Mouse (Mus musculus): ENCODE data around the gene Zfp553. TPM values are rescaled to one million over a fixed set of nuclear protein-coding genes. Genes with fewer than 3 reads are reported as not detected.
A peak's percentile ranks its signal among the peaks of the same experiment; 100 is the strongest.

Gene Zfp553
- polyA plus RNA-seq, 1 experiment from 2014 or later: 48.7 TPM

DNA sequence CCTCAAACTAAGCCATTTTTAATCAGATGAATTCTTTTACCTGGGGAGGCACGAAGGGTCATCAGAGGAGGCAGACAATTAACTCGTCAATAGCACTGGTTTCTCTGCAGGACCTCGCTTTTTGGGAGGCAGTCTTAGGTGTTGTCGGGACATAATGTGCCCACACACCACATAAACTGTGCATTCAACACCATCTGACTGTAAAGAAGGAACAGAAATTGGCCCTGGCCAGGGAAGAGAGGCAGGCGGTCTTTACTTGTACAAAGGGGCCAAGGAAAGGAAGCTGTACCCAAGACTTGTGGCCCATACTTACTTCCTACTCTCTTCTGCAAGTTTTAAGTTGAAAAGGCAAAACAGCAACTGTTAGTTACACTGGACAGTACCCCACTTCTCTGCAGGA is 23.7 kb downstream of the Zfp553 start:
- no peak overlapping the region for H3K4me3 ChIP-seq (ENCODE audit: low read depth, low read length)
- H3K36me3 ChIP-seq (ENCODE audit: control insufficient read depth, insufficient read depth, low read length): no peaks in the 10 kb centered on the region
- no peak overlapping the region for H3K4me2 ChIP-seq (ENCODE audit: low read length)
- no peak overlapping the region for H3K9ac ChIP-seq (ENCODE audit: low read depth, low read length)
- ATAC-seq: no peak
- H3K9me3 ChIP-seq (replicated peaks; ENCODE audit: control insufficient read depth, low read length, poor library complexity, severe bottlenecking): no peaks in the 10 kb centered on the region
- no peak overlapping the region for H3K27ac ChIP-seq (ENCODE audit: low read length)
- no peaks in the 10 kb centered on the region for H3K27me3 ChIP-seq (ENCODE audit: control insufficient read depth, insufficient read depth, low read depth, low read length)
- peaks cover 24% of the 10 kb centered on the region for H3K4me1 ChIP-seq (ENCODE audit: control insufficient read depth, insufficient read depth, low read length)
- WGBS: 90% methylated on average over 5 of the region's 5 CpGs

DNA sequence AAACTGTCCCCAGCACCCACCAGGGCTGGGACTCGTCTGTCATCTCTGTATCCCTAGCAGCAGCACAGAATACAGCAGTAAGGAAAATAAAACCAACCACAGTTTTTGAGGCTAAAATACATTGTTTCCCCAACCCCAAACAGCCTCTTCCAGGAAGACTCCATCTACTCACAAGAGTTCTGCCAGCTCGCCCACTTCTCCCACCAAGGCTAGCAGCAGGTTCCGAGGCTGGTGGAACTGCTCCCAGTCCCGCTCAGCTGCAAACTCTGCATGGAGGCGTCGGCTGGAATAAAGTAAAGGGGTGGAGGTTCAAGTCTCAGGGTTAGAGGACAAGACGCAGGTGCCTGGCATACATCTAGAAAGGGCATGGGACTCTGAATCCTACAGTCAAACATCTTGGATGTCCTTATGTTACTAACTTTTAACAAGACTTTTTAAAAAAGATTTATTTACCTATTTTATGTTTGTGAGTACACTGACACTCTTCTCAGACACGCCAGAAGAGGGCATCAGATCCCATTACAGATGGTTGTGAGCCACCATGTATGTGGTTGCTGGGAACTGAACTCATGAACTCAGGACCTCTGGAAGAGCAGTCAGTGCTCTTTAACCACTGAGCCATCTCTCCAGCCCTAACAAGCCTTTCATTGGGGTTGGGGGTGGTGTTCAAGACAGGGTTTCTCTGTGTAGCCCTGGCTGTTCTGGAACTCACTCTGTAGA is 26.5 kb downstream of the Zfp553 start:
- 75% methylated on average over 8 of the region's 8 CpGs for WGBS
- ATAC-seq: no peak

GRCm38 (mm10) chr7:127260309-127261111 is 27.6 kb downstream of the Zfp553 start, which contains the start of gene Dctpp1:
Gene Dctpp1 (minus strand): TSS chr7:127260709.
- peak within 1 kb of the TSS; percentile 38; the same call in 1 of the 2 replicates for H3K27ac ChIP-seq (ENCODE audit: low read length)

More for the DNA sequence above, 26.5 kb downstream of the Zfp553 start:
- Histone ChIP-seq H3K9ac (ENCODE audit: low read depth, low read length) (0 out of 2 replicates have a peak overlapping the region, but pooled peaks have one; percentile 20), H3K4me3 (ENCODE audit: low read depth, low read length) (peak overlapping the region; percentile 59), H3K27me3 (ENCODE audit: control insufficient read depth, insufficient read depth, low read depth, low read length) (no peaks in the 10 kb centered on the region), H3K27ac (ENCODE audit: low read length) (no peak overlapping the region), H3K9me3 (replicated peaks; ENCODE audit: control insufficient read depth, low read length, poor library complexity, severe bottlenecking) (no peaks in the 10 kb centered on the region), H3K4me2 (ENCODE audit: low read length) (peak overlapping the region; percentile 73), H3K4me1 (ENCODE audit: control insufficient read depth, insufficient read depth, low read length) (peaks cover 19% of the 10 kb centered on the region), H3K36me3 (ENCODE audit: control insufficient read depth, insufficient read depth, low read length) (no peaks in the 10 kb centered on the region)

DNA sequence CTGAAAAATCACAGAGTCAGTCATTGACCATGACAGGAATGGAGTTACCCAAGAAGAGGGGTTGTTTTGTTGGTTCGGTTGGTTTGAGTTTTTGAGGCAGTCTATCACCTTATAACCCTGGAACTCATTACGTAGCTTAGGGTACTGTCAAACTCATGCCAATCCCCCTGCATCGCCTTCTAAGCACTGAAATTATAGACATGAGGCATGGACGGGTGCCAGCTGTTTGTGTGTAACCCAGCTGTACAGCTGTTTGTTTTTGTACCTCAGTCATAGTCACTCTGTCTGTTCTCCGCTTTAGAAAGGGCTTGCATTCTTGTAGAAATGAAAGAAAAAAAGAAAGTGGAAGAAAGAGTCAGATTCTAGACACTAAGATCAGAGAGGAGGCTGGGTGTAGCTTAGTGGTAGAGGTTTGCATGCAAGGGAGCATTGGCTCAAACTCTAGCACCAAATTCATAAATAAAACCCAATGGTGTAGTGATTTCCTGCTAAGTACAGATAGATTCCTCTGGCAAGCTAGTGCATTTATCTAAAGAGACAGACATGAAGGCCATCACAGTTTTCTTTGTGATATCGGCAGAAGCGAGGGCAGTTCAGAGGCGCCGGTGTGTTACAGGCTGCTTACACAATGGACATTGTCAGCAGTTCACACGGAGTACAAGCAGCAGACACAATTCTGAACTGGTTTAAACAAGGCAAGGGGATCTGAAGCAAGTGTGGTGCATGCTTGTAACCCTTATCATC is 29.5 kb downstream of the Zfp553 start:
- no peaks in the 10 kb centered on the region for H3K9me3 ChIP-seq (replicated peaks; ENCODE audit: control insufficient read depth, low read length, poor library complexity, severe bottlenecking)
- 86% methylated on average over 10 of the region's 10 CpGs for WGBS

More at GRCm38 (mm10) chr7:127260309-127261111, 27.6 kb downstream of the Zfp553 start, which contains the start of gene Dctpp1:
- H3K27me3 ChIP-seq (ENCODE audit: control insufficient read depth, insufficient read depth, low read depth, low read length): no peaks in the 10 kb centered on the region
- no peaks in the 10 kb centered on the region for H3K36me3 ChIP-seq (ENCODE audit: control insufficient read depth, insufficient read depth, low read length)
- H3K9me3 ChIP-seq (replicated peaks; ENCODE audit: control insufficient read depth, low read length, poor library complexity, severe bottlenecking): no peaks in the 10 kb centered on the region
- ATAC-seq: peak; percentile 98
- H3K9ac ChIP-seq (ENCODE audit: low read depth, low read length): peak within 1 kb of the TSS; percentile 65
- peak within 1 kb of the TSS; percentile 73 for H3K4me2 ChIP-seq (ENCODE audit: low read length)
- WGBS: under 1% methylated on average over 50 of the region's 50 CpGs
- peak within 1 kb of the TSS; percentile 59 for H3K4me3 ChIP-seq (ENCODE audit: low read depth, low read length)
- peaks cover 11% of the 10 kb centered on the region for H3K4me1 ChIP-seq (ENCODE audit: control insufficient read depth, insufficient read depth, low read length)

DNA sequence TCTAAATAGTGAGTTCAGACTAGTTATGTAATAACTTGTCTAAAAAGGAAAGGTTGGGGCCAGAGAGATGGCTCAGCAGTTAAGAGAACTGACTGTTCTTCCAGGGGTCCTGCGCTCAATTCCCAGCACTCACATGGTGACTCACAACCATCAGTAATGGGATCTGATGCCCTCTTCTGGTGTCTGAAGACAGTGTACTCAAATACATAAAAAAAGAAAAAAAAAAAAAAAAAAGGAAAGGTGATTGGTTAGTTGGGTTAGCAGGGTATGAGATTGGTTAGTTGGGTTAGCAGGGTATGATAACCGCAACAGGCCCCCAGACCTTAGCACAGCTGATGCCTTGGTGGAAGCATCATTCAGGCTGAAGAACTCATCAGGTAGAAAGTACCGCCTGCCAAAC is 30.7 kb downstream of the Zfp553 start:
- peaks cover 11% of the 10 kb centered on the region for H3K4me1 ChIP-seq (ENCODE audit: control insufficient read depth, insufficient read depth, low read length)
- H3K36me3 ChIP-seq (ENCODE audit: control insufficient read depth, insufficient read depth, low read length): 0 out of 2 replicates have a peak, but pooled peaks cover 5% of the 10 kb centered on the region
- ATAC-seq: no peak
- WGBS: 96% methylated on average over 3 of the region's 3 CpGs
- H3K4me2 ChIP-seq (ENCODE audit: low read length): no peak overlapping the region
- H3K9me3 ChIP-seq (replicated peaks; ENCODE audit: control insufficient read depth, low read length, poor library complexity, severe bottlenecking): peaks cover 4% of the 10 kb centered on the region; the same call in 1 of the 2 replicates
- H3K27ac ChIP-seq (ENCODE audit: low read length): no peak overlapping the region
- no peak overlapping the region for H3K4me3 ChIP-seq (ENCODE audit: low read depth, low read length)
- H3K9ac ChIP-seq (ENCODE audit: low read depth, low read length): no peak overlapping the region
- H3K27me3 ChIP-seq (ENCODE audit: control insufficient read depth, insufficient read depth, low read depth, low read length): no peaks in the 10 kb centered on the region

More for the DNA sequence above, 29.5 kb downstream of the Zfp553 start:
- Histone ChIP-seq H3K27me3 (ENCODE audit: control insufficient read depth, insufficient read depth, low read depth, low read length) (no peaks in the 10 kb centered on the region), H3K27ac (ENCODE audit: low read length) (no peak overlapping the region), H3K36me3 (ENCODE audit: control insufficient read depth, insufficient read depth, low read length) (no peaks in the 10 kb centered on the region), H3K4me3 (ENCODE audit: low read depth, low read length) (no peak overlapping the region), H3K9ac (ENCODE audit: low read depth, low read length) (no peak overlapping the region), H3K4me1 (ENCODE audit: control insufficient read depth, insufficient read depth, low read length) (peaks cover 11% of the 10 kb centered on the region), H3K4me2 (ENCODE audit: low read length) (no peak overlapping the region)
- ATAC-seq: no peak

GRCm38 (mm10) chr7:127270256-127270655 is 37.4 kb downstream of the Zfp553 start:
- H3K36me3 ChIP-seq (ENCODE audit: control insufficient read depth, insufficient read depth, low read length): peaks cover 10% of the 10 kb centered on the region
- H3K4me2 ChIP-seq (ENCODE audit: low read length): no peak overlapping the region
- H3K27ac ChIP-seq (ENCODE audit: low read length): no peak overlapping the region
- 86% methylated on average over 2 of the region's 2 CpGs for WGBS
- H3K9ac ChIP-seq (ENCODE audit: low read depth, low read length): no peak overlapping the region
- H3K4me1 ChIP-seq (ENCODE audit: control insufficient read depth, insufficient read depth, low read length): peaks cover 18% of the 10 kb centered on the region
- ATAC-seq: no peak
- no peaks in the 10 kb centered on the region for H3K27me3 ChIP-seq (ENCODE audit: control insufficient read depth, insufficient read depth, low read depth, low read length)
- H3K9me3 ChIP-seq (replicated peaks; ENCODE audit: control insufficient read depth, low read length, poor library complexity, severe bottlenecking): peaks cover 5% of the 10 kb centered on the region; the same call in 1 of the 2 replicates
- no peak overlapping the region for H3K4me3 ChIP-seq (ENCODE audit: low read depth, low read length)

- no peak overlapping the region for H3K4me2 ChIP-seq (ENCODE audit: low read length)
- no peaks in the 10 kb centered on the region for H3K27me3 ChIP-seq (ENCODE audit: control insufficient read depth, insufficient read depth, low read depth, low read length)
- no peak overlapping the region for H3K27ac ChIP-seq (ENCODE audit: low read length)
- H3K4me1 ChIP-seq (ENCODE audit: control insufficient read depth, insufficient read depth, low read length): peaks cover 18% of the 10 kb centered on the region
- no peak for ATAC-seq
- no peak overlapping the region for H3K9ac ChIP-seq (ENCODE audit: low read depth, low read length)
- 95% methylated on average over 5 of the region's 5 CpGs for WGBS
- no peak overlapping the region for H3K4me3 ChIP-seq (ENCODE audit: low read depth, low read length)
- peaks cover 10% of the 10 kb centered on the region for H3K36me3 ChIP-seq (ENCODE audit: control insufficient read depth, insufficient read depth, low read length)
- peaks cover 5% of the 10 kb centered on the region; the same call in 1 of the 2 replicates for H3K9me3 ChIP-seq (replicated peaks; ENCODE audit: control insufficient read depth, low read length, poor library complexity, severe bottlenecking)
Measured at GRCm38 (mm10) chr7:127270666-127271065, 37.8 kb downstream of the Zfp553 start.

DNA sequence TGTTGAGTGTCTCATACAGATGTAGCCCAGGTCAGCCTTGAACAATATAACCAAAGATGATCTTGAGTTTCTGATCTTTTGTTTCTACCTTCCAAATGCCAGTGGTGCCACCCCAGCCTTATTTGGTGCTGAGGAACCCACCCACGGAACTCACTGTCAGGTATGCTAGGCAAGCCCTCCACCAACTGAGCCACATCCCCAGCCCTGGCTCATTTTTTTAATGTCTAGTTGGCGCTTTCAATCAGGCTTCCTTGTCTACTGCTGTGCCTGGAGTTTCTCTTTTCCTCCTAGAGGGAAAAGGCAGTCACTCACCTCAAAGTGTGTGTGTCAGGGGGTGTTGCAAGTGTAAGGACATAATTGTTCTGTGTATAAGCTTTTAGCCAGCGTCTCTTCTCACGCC is 38.2 kb downstream of the Zfp553 start:
- WGBS: 96% methylated on average over 4 of the region's 4 CpGs
- H3K27me3 ChIP-seq (ENCODE audit: control insufficient read depth, insufficient read depth, low read depth, low read length): no peaks in the 10 kb centered on the region
- H3K4me2 ChIP-seq (ENCODE audit: low read length): no peak overlapping the region
- peaks cover 10% of the 10 kb centered on the region for H3K36me3 ChIP-seq (ENCODE audit: control insufficient read depth, insufficient read depth, low read length)
- no peak overlapping the region for H3K4me3 ChIP-seq (ENCODE audit: low read depth, low read length)
- no peak overlapping the region for H3K9ac ChIP-seq (ENCODE audit: low read depth, low read length)
- H3K9me3 ChIP-seq (replicated peaks; ENCODE audit: control insufficient read depth, low read length, poor library complexity, severe bottlenecking): peaks cover 5% of the 10 kb centered on the region; the same call in 1 of the 2 replicates
- ATAC-seq: no peak
- H3K27ac ChIP-seq (ENCODE audit: low read length): no peak overlapping the region
- peaks cover 18% of the 10 kb centered on the region for H3K4me1 ChIP-seq (ENCODE audit: control insufficient read depth, insufficient read depth, low read length)

All from midbrain, embryonic 16.5 days (tissue).